Mouse (Mus musculus) ovary, postnatal 10 days (tissue): ENCODE measurements around the gene Psmd12.

ENCODE experiments used
- DNase-seq: peaks from one replicate; pipeline ENCODE4 v3.0.0; 2022; ENCODE audit warnings: low spot score

Gene Psmd12

DNA sequence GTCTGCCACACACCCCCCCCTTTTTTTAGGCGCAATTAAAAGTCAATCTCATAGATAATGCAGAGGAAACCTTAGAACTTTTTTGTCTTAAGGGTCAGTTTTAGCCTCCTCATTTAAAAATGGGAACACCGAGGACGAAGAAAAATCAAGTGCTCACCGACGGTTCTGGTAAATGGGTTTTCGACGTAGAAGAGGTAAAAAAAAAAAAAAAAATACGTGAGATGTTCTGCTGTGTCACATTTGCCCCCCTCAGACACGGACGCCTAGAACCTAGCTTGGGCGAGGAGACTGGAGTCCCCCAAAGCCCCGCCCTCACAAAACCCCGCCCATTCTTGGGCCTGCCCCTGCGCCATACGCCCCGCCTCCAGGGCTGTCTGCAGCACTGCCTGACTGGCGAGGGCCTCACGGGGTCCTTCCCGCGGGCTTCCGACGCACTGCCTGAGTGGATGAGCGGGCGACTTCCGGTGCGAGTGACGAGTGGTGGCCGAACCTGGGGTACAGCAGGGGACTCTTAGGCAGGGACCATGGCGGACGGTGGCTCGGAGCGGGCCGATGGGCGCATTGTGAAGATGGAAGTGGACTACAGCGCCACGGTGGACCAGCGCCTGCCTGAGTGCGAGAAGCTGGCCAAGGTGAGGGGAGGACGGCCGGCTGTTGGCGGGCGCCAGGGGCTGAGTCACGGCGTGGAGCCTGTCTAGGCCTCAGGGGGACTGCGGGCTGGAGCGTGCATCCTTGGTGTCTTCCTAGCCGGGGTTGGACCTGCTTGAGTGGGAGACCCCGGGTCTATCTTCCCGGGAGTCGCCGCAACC lies at the start of gene Psmd12:
Psmd12 (plus strand) TSS at position 432 of the 809 bp plus-strand sequence.
- peak; percentile 89 for DNase-seq

- DNase-seq = no peak
These were observed 47.9 kb upstream of the Psmd12 start for GRCm38 (mm10) chr11:107431197-107431965.

- DNase-seq = no peak
These were observed 43.4 kb upstream of the Psmd12 start for GRCm38 (mm10) chr11:107435776-107436449.

GRCm38 (mm10) chr11:107437723-107438122 lies 41.6 kb upstream of the Psmd12 start:
- no peak for DNase-seq

- DNase-seq = no peak
These were observed 41.1 kb upstream of the Psmd12 start for GRCm38 (mm10) chr11:107438140-107438539.

GRCm38 (mm10) chr11:107441050-107441449 lies 38.2 kb upstream of the Psmd12 start:
- no peak for DNase-seq

- DNase-seq = no peak
These were observed 35.9 kb upstream of the Psmd12 start for GRCm38 (mm10) chr11:107443121-107444095.

GRCm38 (mm10) chr11:107445683-107446082 lies 33.6 kb upstream of the Psmd12 start:
- DNase-seq = no peak

GRCm38 (mm10) chr11:107446650-107447049 lies 32.6 kb upstream of the Psmd12 start:
- DNase-seq = no peak

GRCm38 (mm10) chr11:107447349-107447748 lies 31.9 kb upstream of the Psmd12 start:
- no peak for DNase-seq

- DNase-seq = no peak
These were observed 31.4 kb upstream of the Psmd12 start for GRCm38 (mm10) chr11:107447915-107448314.

DNA sequence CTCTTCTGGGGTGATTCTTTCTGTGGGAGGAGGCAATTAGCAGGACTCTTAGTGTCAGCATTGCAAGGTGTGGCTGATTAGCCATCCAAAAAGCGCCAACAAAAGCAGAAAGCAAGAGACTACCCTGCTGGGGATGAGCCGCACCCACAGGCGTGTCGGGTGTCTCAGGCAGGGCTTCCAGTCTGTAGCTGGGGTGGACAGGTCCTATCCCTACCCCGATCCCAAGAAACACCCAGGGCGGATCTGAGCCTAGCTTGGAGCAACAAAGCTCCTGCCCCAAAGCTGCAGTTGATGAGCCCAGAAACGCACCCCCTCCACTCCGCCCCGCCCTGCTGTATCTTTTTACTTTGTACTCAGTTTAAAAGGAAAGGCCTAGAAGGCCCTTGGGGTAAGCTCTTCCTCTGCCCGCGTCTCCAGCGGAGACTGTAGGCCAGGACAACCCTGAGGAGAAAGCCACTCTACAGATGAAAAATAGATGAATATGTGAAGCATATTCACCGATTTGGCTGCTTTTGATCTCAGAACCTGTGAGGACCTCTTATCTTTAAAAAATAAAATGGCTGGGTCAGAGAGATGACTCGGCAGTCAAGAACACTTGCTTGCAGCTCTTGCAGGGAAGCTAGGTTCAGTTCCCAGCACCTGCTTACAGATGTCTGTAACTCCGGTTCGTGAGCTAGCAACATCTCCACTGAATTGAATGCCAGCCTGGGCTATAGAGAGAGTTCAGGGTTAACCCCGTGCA lies 29.9 kb upstream of the Psmd12 start:
- DNase-seq = no peak

GRCm38 (mm10) chr11:107450097-107450496 lies 29.2 kb upstream of the Psmd12 start:
- DNase-seq = no peak

- DNase-seq = no peak
These were observed 28.2 kb upstream of the Psmd12 start for GRCm38 (mm10) chr11:107451106-107451505.

GRCm38 (mm10) chr11:107452053-107452452 lies 27.2 kb upstream of the Psmd12 start:
- no peak for DNase-seq

DNA sequence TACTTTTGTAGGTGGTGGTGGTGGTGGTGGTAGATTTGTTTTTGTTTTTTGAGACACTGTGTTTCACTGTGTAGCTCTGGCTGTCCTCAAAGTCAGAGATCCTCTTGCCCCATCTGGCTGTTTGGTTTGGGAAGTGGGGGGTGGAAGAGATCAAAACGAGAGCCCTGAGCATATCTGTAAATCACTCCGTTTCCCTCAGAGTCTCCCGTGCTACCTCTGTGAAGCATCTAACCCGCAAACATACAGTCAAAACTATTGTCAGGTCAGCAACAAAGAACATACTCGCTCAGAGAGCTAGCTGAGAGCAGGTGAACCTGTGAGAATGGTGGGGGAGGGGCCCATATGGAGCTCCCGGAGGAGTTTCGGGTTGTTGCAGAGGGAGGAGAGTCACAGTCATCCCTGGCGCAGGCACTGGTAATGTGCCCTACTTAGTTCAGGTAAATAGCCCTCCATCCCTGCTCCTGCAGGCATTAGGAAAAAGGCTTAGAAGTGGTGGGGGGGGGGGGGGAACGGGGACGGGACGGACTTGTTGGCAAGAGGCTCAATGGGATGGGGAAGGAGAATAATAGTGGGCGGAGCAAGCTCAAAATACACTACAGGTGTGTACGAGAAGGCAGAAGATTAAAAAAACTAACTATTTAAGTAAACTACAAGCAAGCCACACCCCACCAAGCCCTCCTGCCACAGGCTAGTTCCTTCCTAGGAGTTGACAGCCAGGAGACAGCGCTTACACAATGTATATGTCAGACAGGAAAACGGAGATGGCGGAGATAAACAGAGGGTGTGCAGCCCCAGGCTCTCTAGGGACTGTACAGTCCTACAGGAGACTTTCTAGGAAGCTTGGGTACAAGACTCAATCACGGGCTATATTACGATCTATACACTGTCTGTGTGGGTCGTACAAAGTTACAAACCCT lies 24.5 kb upstream of the Psmd12 start:
- DNase-seq = no peak

GRCm38 (mm10) chr11:107457282-107457681 lies 22.0 kb upstream of the Psmd12 start:
- no peak for DNase-seq

DNA sequence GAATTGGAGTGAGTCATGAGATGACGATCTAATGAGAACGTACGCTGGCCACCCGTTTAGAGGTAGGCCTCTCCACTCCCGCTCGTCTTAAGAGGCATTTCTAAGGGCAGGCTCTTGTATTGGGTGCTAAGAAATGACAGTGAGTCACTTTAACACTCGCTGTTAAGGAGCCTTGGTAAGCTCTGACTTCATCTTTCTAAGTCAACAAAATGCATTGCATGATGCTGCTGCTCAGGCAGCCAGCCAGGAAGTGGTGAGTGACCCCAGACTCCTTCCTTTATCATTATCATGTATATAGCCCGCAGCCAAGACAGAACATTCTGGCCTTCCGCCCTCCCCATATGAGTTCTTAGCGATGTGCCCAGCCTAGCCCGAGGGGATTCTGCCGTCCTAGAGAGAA lies 21.0 kb upstream of the Psmd12 start:
- DNase-seq = no peak

DNA sequence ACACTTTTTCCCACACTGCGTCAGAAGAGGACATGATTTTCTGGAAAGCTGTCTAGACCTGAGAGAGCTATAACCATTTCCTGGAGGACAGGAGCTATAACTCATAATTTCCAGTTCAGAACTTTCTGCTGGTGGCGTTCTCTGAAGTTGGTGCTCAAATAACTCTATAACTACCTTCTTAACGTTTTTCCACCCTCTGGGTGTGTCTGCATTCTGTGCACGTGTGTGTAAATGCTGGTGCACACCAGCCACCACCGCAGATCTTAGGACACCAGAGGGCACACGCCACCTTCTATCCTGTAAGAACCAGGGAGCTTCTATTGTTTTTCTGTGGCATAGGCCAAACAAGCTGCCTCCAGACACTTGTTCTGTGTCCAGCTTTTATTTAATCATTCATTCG lies 20.3 kb upstream of the Psmd12 start:
- no peak for DNase-seq

- DNase-seq = no peak
These were observed 19.5 kb upstream of the Psmd12 start for GRCm38 (mm10) chr11:107459828-107460227.
